Mouse (Mus musculus) bone marrow, adult 2 months (tissue): ENCODE data around the gene Lama2.

ENCODE experiments used
- CTCF ChIP-seq: fragments of 200-500 bp; IDR thresholded peaks from 2 replicates; pipeline ENCODE4 v1.5.1; 2011; ENCODE audit warnings: low read length, control low read depth; ENCODE audit not compliant: control insufficient read depth, insufficient read depth
- POLR2A ChIP-seq: fragments of 200-500 bp; IDR thresholded peaks from 2 replicates; pipeline ENCODE4 v1.6.1; 2011; ENCODE audit warnings: low read depth, mild to moderate bottlenecking, control low read depth, low read length, borderline replicate concordance; ENCODE audit not compliant: control insufficient read depth

GRCm38 (mm10) chr10:26995987-26996386, 623.6 kb downstream of the Lama2 start:
- TF ChIP-seq CTCF (no peak), POLR2A (no peak)
